Mouse (Mus musculus): ENCODE results near the gene Bckdha. TPM values are rescaled to one million over a fixed set of nuclear protein-coding genes. Genes with fewer than 3 reads are reported as not detected.

Bckdha gene
- 90.1 and 102 TPM in 2 replicates for polyA plus RNA-seq (2012; rRNA removed)

DNA sequence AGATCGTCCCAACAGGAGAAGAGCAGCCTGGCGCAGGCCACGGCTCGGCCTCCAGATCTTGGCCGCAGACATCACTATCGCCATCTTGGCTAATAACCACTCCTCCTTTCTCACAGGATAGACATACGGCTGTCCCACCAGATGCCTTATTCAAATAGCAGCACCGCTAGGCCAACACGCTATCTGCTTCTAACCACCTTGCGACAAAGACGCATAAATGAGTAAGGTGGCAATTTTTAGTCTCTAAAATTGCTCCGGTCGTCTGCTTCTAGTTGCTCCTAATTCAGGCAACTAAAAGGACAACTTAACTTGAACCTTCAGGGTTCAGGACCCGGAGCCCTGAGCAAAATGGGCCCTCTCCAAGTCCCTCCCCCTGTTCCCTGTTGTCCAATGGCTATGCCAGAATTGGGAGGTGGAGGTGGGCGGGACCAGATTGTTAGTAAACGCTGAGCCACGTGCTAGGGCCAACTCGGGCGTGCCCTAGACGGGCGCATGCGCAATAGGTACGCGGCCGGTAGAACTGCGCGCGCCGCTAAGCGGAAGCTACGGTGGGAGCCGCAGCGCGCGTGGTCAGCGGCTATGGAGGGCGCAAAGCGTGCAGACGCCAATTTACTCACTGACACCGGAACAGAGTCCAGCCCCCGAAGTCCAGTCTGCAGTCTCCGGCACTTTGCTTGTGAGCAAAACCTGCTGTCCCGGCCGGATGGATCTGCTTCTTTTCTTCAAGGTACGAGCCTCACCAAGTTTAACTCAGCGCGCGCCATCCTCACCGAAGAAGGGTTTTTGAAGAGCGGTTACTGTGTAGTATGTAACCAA is at the start of gene Bckdha, which contains the start of gene Exosc5:
TSS of gene Bckdha (minus strand) at position 325 of the 816 bp plus-strand sequence.
TSS of gene Exosc5 (plus strand) at position 508 of the 816 bp plus-strand sequence.
- peak; percentile 92 for DNase-seq (ENCODE audit: low spot score)

DNA sequence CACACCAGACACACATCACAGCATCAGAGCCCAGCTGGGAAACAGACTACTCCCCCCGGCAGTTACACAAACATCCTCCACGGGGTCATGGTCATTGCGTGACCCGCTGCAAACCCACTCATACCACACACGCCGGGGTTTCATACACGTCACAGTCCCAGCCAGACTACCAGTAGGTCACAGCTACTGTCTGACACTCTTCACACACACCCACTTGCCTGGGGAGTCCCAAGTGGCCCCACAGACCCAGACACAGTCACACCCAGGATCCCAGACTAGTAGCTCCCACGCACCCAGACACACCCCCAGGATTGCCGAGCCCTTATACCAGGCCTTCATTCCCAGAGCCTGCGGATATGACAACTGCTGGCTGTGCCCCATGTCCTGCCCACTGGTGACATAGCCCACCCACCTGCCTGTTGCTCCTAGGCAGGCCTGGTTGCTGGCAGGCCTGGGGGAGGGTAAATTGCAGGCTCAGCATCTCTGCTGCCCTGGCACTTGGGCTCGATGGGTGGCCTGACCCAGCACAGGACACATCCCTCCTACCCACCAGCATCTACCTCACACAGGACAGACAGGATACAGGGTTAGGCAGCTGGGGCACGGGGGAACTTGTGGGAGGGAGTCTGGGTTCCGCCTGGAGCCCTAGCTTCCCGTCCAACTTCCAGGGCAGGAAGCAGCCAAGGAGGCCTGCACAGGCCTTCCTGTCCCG is 49.0 kb upstream of the Bckdha start:
- DNase-seq (ENCODE audit: low spot score), result no peak

DNA sequence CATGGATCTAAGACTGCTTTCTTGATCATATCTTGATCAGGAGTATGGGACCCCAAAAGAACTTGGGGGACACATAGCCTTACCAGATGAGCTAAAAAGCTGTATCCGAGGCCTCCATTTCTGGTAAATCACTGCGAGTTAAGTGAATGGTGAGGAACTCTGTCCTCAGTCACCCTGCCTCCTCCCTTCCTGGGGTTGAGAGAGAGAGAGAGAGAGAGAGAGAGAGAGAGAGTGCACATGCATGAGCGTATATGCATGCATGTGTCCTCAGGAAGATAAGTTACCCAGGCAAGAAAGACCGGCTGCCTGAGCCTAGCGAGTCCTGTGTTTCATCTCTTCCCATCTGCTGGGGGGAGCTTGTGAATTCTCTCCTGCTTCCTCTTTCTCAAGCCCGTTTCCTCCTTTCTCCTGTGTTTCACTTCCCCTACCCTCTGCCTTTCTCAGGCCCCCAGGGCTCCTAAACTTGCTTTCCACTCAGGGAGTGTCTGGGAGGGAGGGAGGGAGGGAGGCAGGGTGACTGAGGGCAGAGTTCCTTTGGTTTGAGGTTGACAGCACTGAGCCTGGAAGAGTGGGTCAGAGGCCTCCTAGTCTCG is 47.9 kb upstream of the Bckdha start:
- DNase-seq (ENCODE audit: low spot score), result no peak

DNA sequence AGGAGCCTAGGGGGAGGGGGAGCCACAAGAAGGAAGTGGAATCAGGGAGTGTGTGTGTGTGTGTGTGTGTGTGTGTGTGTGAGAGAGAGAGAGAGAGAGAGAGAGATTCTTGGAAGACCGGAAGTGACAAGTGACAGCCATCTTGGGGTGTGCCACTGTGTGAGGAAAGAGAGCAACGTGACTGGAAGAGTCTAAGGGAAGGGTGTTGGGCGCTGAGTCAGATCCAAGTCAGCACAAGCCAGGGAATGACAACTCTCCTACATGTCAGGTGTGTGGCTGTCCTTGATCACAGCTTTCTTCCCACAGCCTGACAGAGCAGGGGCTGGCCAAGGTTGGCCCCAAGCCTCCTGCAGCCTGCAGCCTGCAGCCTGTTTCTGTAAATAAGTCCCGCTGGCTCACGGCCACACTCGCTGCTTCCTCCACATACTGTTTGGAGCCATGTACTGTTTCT is 47.0 kb upstream of the Bckdha start:
- no peak for DNase-seq (ENCODE audit: low spot score)

DNA sequence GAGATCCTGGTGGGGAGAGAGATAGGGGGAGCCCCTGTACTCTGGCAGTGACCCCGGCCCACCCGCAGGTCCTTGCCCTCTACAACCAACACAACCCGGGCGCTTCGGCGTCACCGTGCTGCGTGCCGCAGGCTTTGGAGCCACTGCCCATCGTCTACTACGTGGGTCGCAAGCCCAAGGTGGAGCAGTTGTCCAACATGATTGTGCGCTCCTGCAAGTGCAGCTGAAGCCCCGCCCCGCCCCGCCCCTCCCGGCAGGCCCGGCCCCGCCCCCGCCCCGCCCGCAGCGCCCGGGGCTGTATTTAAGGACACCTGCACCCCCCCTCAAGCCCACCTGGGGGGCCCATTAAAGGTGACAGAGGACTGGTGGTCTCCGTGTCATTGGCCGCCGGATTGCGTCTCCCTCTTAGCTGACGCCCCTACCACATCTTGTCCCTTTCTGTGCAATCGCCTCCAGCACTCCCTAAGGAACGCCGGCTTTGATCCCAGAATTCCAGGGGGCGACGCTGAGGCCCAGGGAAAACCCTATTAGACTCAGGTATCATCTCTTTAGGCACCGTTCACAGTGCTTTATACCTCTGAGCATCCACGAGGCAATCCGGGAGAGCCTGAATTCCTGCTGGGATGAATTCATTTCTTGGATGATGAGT is 46.1 kb upstream of the Bckdha start:
- DNase-seq (ENCODE audit: low spot score), result no peak

DNA sequence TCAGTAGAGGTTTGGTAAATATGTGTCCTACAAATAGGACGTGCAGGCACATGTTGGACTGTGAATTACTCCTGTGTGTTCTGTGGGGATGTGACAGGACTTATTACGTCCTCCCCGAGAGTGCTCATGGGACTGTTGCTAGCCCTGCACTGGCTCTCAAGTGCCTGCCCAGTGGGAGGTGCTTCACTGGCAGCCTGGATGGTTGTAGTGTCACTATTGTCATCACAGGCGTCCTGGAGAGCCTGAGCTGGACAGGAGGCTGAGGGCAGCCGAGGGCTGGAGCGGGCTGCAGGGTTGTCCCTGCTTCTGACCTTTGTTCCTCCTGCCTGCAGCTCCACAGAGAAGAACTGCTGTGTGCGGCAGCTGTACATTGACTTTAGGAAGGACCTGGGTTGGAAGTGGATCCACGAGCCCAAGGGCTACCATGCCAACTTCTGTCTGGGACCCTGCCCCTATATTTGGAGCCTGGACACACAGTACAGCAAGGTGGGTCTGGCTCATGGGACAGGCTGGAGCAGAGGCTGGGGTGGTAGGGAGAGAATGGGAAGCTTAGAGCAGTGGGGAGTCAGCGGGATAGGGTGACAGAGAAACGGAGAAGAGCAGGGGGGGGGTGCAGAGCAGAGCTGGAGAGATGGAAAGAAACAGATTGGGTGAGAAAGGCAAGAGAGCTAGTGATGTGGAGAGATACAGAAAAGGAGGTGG is 45.2 kb upstream of the Bckdha start:
- DNase-seq (ENCODE audit: low spot score), result no peak

DNA sequence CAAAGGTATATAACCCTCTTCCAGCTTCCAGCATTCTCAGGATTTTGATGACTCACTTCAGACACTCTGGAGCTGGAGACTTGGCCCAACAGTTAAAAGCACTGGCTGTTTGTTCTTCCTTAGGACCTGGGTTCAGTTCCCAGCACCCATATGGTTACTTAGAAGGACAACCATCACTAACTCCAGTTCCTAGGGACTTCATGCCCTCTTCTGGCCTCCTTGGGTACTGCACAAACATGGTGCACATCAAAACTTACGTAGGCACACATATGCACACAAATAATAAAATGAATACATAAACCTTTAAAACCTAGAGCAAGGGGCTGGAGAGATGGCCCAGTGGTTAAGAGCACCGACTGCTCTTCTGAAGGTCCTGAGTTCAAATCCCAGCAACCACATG is 43.6 kb upstream of the Bckdha start:
- DNase-seq (ENCODE audit: low spot score), result no peak

DNA sequence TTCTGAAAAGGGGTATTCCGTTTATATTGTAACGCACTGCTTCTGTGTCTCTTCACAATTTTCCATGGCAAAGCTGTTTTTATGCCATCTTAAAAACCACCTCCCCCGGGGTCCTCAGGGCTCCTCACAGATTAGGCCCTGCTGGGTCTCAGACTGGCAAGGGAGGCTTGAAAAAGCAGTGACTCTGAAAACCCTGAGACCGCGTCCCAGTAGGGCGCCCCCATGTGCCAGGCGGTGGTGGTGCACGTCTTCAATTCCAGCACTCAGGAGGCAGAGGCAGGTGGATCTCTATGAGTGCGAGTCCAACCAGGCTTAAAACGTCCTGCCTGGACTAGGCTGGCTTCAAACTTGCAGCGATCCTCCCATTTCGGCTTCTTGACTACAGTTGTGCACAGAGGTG is 42.0 kb upstream of the Bckdha start:
- DNase-seq (ENCODE audit: low spot score), result no peak

DNA sequence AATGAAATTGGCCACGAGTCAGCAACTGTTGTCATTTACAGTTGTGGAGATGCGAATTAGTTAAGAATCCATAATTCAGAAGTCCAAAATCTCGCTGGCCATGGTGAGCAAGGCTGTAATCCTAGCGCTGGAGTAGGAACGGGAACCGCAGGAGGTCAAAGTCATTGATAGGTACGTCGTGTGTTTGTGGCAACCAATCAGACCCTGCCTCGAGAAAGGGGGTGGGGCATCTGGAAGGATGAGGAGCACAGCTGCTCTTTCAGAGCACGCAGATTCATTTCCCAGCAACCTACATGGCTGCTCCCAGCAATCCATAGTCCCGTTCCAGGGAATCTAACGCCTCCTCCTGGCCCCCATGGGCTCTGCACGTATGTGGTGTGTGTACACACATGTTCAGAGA is 41.1 kb upstream of the Bckdha start:
- no peak for DNase-seq (ENCODE audit: low spot score)

DNA sequence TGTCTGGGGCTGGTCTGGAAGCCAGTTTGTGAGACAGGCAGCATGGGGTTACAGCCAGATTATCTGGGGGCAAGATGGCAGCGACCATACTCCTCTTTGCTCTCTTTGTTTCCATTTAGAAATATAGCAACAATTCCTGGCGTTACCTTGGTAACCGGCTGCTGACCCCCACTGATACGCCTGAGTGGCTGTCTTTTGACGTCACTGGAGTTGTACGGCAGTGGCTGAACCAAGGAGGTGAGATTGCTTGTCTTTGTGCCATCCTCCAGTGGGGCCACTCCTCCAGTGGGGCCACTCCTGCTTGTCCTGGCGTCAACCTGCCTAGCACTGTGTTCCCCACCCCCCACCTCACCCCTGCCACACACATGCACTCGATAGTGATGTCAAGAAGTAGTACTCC is 35.3 kb upstream of the Bckdha start:
- no peak for DNase-seq (ENCODE audit: low spot score)

DNA sequence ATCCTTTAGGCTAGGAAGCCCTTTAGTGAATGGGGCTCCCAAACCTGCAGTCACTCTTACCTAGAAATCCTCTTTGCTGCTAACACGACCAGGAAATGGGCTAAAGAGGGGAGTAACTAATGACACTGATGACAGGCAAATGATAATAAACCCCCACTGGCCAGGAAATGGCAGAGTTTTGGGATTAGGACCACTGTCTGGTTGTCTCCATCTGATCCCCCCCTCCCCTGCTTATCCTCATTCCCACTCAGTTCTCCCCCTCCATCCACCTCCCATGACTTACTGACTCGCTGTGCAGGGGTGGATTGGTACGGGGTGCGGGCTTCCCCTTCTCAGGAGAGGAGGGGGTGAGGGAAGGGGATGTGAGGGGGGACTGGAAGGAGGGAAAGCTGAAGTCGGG is 31.3 kb upstream of the Bckdha start:
- DNase-seq (ENCODE audit: low spot score), result no peak

DNA sequence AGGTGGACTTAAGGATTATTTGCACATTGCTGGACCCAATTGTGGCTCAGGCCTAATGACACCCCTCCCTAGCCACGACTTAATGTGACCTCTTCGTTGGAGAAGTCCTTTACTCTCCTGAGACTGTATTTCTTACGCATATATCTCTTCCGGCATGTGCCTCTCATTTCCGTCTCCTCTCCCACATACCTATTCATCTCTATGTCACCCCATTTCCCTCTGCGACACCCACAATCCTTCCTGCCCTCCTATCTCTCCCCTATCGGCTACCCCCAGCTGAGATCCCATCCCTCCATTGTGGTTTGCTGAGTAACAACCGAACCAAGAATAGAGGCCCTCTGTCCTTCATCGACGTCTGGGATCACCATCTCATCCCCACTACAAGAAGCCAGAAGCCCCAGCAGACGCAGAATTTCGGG is 30.8 kb upstream of the Bckdha start:
- DNase-seq (ENCODE audit: low spot score), result no peak

DNA sequence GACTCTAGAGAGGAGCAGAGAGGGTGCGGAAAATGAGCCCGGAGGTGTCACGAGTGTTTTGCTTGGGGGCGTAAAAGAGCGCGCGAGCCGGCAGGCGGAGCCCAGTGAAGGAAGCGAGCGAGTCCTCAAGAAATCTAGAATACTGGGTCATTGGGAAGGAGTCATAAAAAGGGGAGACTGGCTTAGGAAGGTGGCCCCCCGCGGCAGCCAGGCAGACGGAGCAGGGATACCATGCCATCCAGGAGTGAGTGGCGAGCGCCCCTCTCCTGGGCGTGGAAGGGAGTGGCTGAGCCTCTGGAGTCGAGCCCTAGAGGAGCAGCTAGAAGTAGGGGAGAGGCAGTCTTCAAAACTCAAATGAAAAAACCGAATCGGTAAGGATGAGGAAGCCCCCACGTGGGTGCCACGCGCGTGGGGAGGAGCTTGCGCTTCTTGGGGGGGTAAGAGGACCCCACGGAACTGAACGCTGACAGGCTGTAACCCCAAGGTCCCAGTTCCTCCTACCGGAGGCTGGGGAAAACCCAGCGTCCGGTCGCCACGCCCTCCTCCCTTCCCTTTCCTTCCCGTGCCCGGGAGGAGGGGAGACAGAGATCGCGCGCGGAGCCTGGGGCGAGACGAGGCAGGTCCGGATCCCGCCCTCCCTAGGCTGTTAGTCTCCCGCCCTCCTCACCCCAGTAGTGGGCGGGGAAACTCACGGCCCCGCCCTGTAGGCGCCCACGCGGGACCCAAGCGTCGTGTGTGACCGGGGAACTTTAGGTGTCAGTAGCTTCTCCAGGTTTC is 30.2 kb upstream of the Bckdha start:
- DNase-seq (ENCODE audit: low spot score), result peak; percentile 75

DNA sequence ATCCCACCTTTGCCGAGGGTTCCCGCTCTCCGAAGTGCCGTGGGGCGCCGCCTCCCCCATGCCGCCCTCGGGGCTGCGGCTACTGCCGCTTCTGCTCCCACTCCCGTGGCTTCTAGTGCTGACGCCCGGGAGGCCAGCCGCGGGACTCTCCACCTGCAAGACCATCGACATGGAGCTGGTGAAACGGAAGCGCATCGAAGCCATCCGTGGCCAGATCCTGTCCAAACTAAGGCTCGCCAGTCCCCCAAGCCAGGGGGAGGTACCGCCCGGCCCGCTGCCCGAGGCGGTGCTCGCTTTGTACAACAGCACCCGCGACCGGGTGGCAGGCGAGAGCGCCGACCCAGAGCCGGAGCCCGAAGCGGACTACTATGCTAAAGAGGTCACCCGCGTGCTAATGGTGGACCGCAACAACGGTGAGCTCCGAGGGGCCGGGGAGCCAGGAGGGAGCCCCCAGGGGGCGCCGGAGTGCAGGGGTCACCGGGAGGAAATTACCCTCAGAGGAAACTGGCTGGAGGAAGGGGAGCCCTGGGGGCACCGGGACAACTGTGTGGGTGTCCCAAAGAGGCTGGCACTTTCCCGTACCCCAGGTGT is 29.1 kb upstream of the Bckdha start:
- no peak for DNase-seq (ENCODE audit: low spot score)

DNA sequence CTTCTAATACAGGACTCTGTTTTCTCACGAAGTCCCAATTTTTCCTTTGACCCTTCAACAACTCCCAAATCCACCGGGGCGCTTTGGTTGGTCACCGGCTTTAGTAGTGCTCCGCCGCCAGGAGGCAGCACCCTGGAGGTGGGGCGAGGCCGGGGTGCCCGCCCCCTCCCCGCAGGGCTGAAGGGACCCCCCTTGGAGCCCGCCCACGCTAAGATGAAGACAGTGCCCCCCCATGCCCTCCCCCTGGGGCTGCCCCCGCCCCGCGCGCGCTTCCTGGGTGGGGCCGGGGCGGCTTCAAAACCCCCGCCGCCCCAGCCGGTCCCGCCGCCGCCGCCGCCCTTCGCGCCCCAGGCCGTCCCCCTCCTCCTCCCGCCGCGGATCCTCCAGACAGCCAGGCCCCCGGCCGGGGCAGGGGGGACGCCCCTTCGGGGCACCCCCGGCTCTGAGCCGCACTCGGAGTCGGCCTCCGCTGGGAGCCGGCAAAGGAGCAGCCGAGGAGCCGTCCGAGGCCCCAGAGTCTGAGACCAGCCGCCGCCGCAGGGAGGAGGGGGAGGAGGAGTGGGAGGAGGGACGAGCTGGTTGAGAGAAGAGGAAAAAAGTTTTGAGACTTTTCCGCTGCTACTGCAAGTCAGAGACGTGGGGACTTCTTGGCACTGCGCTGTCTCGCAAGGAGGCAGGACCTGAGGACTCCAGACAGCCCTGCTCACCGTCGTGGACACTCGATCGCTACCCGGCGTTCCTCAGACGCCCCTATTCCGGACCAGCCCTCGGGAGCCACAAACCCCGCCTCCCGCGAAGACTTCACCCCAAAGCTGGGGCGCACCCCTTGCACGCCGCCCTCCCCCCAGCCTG is 28.1 kb upstream of the Bckdha start, which contains the start of gene Tgfb1:
TSS of gene Tgfb1 (plus strand) at position 323 of the 852 bp plus-strand sequence.
- DNase-seq (ENCODE audit: low spot score), result peak; percentile 78

DNA sequence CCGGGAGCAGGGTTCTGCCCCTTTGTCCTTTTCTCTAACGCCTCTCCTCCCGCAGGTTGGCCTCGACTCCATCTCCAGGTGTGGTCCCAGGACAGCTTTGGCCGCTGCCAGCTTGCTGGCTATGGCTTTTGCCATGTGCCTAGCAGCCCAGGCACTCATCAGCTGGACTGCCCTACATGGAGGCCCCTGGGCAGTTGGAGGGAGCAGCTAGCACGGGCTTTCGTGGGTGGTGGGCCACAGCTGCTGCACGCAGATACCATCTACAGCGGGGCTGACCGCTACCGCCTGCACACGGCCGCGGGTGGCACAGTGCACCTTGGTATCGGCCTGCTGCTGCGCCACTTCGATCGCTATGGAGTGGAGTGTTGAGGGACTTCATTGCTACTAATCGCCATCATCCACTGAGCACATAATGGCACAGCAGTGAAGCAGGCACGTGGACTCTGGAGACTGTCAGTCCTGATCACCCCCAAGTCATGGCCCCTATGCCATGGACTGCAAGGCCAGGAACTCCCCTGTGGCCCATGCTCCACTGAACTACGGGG is 27.2 kb upstream of the Bckdha start:
- no peak for DNase-seq (ENCODE audit: low spot score)

DNA sequence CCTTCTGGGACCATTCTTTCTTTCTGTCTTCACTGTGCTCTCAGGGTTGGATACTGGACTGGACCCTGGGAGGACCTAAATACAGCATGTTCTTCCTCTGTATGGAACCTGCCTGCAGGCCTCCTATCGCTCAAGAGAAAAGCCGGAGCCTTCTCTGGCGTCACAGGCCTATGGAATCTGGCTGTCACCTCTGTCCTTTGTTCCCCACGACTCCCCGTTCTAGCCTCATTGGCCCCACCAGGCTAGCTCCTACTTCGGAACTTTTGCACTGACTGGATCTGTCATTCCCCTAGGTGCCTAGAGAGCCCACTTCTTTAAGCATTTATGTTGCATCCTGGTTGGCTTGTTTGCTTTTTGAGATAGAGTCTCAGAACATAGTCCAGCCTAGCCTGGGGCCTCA is 25.9 kb upstream of the Bckdha start:
- DNase-seq (ENCODE audit: low spot score), result no peak

DNA sequence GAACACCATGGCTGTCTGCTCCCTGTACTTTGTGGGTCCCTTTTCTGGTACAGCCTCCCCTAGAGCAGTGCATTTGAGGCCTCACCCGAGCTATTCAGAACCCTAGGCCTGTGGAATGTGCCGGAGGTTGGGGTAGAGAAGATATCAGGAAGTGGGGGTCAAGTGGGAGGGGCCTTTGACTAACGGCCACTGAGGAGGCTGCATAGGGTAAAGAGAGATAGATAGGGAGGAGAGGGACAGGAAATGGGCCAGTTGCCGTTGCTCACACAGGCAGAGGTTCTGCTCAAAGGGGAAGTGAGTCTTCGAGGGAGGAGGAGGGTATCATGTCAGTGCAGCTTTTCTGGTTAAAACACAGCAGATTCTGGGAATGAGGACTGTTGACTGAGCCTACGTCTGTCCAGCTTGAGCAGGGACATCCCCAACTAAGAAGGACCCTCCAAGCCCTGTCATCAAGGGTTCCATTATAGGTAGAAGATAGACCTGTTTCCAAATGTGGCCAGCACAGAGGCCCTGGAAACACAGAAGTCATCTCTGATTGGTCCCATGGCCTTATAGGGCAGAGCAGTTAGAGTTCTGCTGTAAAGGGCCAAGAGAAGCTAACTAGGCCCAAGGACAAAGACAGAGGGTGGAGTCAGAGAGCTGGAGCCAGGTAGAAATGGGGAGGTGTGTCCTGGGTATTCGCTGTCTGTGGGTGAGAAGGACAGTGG is 24.8 kb upstream of the Bckdha start:
- DNase-seq (ENCODE audit: low spot score), result no peak

Measured in urinary bladder, adult 2 months (tissue).